Mouse (Mus musculus) ZHBTc4 (cell line): ENCODE measurements around the gene Sass6.

Source experiments
- DNase-seq: peaks from one replicate; pipeline ENCODE4 v3.0.0-alpha.2; 2011; ENCODE audit warnings: low read depth, low spot score

Sass6 gene

DNA sequence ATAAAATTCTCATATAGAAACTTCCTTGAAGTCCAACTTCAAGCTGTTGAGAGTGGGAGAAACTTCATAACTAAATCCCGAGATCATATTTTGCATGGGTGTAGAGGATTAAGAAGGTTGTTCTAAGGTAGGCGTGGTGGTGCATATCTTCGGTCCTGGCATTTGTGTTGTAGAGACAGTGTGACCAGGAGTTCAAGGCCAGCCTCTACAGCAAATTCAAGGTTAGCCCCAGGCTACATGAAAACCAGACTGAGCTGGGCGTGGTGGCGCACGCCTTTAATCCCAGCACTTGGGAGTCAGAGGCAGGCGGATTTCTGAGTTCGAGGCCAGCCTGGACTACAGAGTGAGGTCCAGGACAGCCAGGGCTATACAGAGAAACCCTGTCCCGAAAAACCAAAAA lies 69.5 kb downstream of the Sass6 start:
- peak; percentile 83 for DNase-seq
